Mouse (Mus musculus) frontal cortex, postnatal 14 days (tissue): ENCODE measurements around the gene Znhit3.
"Not testable (repeated sequence)": the region's sequence is repeated elsewhere in the genome, so short reads cannot be mapped to it uniquely, and the experiment has no call there.

Experiments used
- DNase-seq, 2 experiments: peaks; one replicate each; pipeline ENCODE4 v3.0.0; 2022; ENCODE audit warnings: low spot score in 2 of 2

The Znhit3 gene

DNA sequence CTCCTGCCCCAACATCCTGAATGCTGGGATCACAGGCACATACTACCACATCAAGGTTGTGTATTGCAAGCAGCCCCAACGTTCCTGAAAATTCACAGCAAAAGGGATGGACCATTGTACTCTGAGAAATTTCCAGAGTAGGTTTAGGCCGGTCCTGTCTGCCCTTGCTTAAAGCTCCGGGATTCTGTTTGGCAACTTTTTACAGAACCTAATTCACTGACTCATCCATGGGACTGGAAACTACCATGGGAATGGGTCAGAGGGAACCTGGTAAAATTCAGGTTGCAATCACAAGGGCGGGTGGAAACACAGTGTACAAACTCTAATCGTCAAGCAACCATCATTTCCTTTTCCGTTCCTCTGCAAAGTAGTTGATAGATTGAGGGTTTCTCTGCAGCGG, 3.8 kb upstream of the Znhit3 start:
- no peak for DNase-seq

DNA sequence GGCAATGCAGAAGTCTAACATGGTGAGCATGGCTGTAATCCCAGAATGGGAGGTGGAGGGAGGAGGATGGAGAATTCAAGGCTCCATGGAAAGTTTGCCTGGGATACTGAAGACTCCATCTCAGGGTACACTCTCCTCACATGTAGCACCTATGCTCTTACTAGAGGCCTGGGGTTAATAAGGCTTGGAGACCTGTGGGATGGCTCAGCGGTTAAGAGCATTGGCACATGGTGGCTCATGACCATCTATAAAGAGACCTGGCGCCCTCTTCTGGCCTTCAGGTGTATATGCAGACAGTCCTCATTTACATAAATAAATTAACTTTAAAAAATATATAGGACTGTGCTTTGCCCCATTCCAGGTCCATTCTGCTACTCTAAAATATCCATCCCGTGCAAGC, 3.1 kb upstream of the Znhit3 start:
- DNase-seq, result no peak

DNA sequence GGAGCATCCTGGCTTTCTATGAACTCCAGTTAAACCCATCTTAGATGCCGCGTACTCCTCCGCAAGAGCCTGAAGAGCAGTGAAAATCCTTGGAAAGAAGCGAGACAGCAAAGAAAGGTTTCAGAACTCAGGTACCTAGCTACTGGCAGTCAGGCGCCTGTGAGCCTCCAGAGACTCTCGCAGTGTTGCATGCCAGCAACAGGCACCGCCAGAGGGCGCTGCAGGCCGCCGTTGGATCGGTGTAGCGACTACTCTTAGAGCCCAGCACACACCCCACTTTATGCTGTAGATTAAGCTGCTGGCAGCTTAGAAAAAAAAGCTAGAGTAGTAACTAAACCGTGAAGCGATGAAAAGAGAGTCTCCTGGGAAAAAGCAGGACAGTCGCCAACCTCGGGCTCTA, 2.3 kb upstream of the Znhit3 start:
- peak; percentile 71 to 87 for DNase-seq

DNA sequence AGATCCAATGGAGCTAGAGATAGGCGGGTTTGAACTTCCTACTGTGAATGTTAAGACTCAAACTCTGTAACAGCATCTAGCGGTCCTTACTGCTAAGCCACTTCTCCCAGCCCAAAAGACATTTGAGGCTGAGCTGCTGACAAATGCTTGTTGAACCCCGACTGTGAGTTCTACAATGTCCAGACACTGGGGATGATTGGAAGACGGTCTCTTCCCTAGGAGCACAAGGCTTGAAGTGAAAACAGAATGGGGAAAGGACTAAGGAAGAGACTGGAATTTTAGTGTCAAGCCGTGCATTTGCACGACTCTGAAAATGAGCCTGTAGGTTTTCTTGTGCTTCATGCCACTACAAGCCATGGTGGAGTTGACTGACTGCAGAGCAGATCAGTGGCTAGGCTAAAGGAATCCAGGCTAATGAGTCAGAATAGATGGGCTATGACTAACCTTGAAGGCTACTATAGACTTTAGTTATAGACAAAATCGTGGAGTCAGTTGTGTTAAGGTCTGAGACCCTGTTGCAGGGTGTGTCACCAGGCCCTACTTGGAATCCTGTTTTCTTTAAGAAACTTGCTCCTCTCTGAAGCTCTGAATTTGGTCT, 636 bp upstream of the Znhit3 start:
- no peak for DNase-seq

DNA sequence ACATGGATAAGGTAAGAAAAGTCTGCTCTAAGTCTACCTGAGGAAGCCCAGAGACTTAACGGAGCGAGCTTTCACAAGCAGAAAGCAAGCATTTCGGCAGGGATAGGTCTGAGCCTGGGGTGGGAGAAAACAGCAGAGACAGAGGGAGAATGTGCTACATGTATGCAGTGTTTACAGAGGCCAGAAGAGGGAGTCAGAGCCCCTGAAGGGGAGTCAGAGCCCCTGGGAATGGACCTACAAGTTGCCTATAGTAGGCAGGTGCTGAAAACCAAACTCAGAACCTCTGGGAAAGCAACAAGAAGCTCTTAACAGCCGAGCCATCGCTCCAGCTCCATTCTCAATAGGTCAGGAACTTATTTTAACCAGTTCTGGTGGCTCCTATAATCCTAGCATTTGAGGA, 1.5 kb downstream of the Znhit3 start:
- DNase-seq, result no peak

DNA sequence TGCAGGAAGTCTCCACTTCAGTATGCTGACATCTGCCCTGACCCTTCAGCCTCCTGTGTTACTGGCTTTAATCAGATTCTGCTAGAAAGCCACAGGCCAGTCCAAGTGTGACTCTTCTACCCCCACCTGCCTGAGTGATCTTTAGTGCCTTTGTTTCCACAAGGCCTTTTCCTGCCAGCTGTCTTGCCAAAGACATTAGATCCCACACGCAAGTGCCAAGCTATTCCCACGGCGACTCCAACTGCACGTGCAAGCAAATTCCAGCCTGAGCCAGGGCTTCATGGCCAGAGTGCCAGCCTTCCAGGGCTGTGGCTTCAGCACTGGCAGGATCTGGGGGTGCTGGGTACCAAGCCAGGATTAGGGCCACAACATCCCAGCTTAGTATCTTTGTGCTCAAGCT, 5.8 kb downstream of the Znhit3 start:
- no peak for DNase-seq

DNA sequence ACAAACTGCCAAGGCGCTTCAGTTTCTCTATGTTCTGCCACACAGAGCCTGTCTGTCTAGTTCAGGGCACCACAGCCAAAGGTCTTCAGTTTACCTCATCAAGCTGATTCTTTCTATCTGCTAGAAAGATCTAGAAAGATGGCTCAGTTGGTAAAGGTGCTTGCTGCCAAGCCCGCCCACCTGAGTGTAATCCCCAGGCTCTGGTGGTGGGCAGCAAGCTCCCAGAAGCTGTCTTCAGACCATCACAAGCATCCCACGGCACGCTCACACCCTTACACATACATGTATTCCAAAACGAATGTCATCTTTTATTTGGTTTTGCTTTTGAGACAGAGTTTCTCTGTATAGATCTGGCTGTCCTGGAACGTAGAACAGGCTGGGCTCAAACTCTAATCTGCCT, 7.7 kb downstream of the Znhit3 start:
- DNase-seq, result no peak

DNA sequence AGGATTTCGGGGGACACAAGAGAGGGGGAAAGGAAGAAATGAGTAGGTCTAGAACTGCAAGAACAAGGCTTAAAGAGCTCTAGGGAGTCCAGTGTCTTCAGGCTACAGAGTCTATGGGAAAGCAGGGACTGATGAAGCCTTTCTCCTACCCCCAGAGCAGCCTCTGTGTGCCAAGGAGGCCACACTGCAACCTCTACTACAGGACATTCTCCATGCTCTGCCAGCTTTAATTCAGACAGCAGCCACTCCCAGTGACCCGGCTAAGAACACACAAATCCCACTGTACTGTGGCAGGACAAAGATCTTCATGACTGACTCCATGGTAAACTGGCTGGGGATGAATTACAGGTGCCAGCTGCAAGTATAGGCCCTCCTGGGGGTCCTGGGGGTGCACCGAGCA, 9.1 kb downstream of the Znhit3 start:
- DNase-seq, result no peak

DNA sequence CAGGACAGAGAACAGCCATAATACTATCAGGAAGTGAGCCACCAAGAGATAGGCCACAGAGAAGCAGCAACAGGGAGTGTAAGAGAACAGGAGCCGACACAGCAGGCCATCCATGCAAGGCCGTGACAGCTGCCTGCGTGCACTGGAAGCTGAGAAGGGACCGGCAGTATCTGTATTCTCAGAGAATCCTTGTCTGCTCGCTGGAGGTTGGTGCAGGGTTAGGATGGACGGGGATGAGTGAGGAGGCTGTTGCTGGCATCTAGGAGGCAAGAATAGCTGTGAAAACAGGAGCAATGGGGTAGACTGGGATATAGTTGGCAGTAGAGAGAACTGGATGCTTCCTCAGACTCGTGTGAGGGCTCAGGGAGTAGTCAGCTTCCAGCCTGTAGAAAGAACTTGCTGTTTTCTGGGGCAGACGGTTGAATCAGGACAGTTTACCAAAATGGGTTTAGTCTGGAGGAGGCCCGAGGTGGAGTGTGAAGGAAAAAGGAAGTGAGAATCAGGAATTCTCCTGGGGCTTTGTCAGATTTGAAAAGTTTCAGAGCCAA, 11.5 kb downstream of the Znhit3 start:
- no peak for DNase-seq

DNA sequence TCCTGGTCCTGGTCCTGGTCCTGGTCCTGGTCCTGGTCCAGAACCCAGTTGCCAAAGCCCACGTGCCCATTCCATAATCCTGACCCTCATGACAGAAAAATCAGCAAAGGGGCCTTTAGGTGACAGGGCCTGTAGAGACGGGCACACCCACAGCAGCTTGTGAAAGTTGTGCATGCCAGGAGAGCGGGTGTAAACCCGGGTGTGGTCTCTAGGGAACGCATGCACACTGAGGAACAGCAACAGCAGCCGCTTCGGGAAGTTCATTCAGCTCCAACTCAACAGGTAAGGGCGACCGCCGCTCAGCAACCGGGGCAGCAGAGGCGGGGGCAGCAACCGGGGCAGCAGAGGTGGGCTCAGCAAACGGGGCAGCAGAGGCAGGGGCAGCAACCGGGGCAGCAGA, 23.1 kb downstream of the Znhit3 start:
- no peak for DNase-seq

DNA sequence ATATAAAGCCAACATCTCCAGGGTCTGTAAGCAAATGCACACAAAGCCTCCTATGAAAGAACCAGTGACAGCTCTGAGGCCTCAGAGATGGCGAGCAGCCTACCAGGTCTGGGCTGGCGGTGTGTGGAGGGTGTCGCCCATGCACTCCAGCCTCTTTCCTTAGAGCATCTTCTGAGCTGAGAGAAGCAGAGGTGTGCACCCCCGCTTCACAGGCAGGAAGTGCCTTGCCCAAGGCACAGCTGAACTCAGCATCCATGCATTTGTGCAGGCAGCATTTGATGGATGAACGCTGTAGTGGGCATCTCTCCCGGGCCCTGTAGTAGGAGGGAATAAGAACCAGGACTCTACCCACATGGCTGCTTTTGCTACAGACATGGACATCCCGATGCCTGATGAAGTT, 24.5 kb downstream of the Znhit3 start:
- no peak for DNase-seq

DNA sequence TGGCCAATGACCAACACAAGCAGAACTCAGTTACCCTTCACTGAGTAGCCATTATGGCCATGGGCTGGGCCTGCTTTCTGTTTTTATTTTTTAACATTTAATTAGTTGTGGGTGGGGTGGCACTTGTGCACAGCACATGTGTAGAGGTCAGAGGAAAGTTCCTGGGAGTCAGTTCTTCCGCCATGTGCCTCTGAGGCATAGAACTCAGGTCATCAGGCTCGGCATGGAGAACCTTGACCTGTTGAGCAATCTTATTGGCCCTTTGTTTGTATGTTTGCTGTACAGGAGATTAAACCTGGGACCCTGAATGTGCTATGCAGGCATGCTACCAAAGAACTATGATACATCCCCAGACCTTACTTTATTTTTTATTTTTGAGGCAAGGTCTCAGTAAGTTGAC, 26.7 kb downstream of the Znhit3 start:
- DNase-seq, result no peak

DNA sequence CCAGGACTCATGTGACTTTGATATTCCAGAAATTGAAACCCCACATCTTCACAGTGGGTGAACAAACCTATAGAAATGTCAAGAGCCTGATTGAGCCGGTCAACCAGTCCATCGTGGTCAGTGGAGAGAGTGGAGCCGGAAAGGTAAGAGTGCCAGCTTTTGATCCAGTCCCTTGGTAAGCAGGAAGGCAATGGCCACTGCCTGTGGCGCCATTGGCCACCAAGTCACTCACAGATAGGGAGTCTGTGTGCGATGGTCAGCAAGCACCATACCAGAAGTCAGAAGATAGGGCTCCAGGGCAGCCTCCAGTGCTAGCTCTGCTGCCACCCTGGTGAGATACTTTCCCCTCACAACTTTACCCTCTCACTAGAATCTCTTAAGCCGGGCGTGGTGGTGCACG, 28.1 kb downstream of the Znhit3 start:
- no peak for DNase-seq

DNA sequence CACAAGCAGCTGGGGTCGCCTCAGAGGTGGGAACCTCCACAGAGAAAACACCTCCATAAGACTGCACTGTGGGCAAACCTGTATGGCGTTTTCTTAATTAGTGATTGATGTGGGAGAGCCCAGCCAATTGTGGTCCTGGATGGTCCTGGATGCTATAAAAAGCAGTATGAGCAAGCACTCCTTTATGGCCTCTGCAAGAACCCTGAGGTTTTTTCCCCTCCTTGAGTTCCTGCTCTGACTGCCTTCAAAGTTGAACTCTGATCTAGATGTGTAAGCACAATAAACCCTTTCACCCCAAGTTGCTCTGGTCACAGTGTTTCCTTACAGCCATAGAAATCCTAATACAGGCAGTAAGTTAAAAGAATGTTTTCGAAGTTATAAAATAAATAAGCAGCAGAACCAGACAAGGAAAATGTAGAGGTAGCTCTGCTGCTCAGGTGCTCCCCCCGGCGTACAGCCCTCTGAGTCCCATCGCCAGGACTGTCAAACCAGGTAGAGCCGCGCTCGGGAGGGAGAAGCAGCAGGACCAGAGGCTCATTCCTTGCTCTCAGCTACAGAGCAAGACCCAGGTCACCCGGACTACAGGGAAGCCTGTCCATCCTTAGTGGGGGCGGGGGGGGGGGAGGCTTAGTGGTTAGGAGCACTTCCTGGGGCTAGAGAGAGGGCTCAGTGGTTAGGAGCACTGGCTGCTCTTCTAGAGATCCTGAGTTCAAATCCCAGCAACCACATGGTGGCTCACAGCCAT, 29.2 kb downstream of the Znhit3 start:
- no peak for DNase-seq

DNA sequence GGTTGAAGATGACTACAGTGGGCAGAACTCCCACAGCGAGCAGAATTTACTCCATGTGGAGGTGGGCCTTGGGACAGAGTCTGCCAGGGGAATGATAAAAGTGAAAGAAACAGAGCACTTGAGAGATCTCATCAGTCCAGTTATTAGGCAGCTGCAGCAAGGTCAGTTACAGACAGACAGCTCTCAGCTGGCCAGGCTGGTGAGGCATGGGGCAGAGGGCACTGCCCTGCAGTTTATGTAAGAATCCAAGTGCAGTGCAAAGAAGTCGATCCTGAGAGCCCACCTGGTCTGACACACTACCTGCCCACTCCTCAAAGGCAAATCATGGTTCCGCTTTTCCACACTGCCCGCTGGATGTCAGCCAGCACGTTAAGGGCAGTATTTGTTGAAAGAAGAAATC, 29.9 kb downstream of the Znhit3 start:
- no peak for DNase-seq

DNA sequence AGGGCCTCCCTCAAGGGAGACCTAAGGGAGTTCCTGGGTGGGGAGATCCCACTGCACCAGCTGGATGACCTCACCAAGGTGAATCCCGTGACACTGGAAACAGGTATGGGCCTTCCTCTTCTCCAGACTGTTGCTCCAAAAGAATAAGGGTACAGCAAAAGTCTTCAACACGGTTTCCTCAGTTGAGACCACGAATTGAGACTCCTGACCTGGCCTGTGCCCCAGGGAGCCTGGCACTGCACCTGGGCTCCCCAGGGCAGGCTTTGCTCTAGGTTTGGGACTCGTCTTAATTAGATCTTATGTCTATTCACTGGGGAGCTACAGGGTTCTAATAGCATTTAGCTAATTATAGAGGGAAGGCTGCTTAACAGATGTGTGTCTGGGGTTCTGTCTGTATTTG, 30.9 kb downstream of the Znhit3 start:
- no peak for DNase-seq

DNA sequence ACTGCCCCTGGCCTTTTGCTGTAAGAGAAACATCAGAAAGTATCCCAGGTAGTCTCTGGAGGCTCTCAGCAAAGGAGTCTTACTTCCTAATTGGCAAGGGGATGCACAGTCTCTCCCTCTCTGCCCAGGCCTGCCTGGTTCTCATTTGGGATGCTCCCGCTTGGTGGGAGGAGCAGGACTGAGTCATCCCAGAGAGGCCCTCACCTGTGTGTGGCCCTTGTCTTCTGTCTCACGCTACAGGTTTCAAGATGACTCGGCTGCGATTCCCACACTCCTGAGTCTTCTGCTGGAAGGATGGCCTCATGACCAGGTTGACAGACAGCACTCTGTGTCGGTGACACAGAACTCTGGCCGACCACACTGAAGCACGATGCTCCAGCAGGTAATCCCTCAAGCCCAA, 33.8 kb downstream of the Znhit3 start:
- DNase-seq, result no peak

DNA sequence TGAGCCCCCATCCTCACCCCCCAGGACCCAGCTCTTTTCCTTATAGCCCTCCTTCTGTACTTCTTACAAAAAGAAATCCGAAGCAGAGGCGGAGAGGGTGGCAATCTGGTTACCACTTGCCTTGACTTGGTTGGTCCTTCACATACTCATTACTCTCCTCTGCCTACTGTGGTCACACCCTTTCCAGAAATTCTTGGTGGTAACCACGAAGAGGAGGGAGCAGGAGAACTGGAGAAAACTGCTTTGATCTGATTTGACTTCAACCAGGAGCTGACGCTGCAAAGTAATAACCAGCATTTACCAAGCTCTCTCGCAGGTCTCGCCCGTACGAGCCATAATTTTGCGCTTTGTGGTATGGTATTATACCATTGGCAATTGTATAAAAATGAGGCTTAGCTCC, 35.2 kb downstream of the Znhit3 start:
- DNase-seq, result no peak

DNA sequence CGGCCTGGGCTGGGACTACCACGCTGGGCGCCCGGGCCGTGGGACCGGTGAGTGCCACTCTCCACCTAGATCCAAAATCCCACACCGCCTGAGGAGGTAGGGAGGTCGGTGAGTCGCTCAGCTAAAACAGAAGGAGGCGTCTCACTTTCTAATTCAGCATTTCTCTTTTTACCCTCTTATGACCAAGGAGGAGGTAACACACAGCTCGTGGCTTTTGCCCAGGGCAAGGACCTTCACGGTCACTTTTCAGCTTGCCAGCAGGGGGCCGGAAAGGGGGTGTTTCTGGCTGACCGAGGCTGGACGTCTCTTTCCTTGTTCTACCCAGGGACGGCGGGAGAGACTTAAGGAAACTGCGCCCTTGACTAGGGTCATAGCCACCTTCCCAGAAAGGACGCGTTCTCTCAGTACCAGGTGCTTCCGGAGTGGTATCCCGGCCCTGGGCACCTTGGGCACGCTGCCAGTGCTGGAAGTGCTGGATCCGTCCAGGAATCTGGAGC, 35.7 kb downstream of the Znhit3 start:
- DNase-seq, result peak; percentile 28 to 38

DNA sequence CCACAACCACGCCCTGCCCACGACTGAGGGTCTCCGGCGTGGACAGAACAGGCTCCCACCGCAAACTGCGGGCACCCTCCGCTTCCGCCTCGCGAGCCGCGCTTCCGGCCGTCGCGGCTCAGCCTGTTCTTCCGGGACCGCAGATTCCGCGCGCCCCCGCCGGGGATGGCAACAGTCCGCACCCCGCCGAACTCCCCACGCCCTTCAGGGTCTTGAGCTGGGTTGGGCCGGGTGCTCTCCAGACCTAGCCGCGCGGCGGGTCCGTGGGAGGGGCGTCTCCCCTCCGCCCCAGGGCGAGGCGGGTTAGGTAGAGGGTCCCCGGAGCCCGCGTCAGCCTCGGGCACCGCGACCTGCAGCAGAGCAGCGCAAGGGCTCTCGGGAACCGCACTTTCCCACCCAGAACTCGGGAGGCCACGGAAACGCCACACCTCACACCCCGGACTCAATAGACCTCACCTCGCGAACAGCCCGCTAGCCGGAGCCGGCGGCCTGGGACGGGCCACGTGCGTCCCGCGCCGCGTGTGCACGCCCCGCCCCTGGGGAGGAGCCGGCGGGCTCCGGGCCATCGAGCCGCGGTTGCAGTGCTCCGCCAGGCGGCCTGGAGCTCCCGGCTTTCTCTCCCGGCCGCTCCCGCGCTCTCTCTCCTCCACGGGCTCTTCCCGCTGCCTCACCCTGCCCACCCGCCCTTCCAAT, 36.2 kb downstream of the Znhit3 start, which contains the start of the genes Myo19 and Pigw:
Myo19 (plus strand) TSS at position 377 of the 693 bp plus-strand sequence.
Pigw (minus strand) TSS at position 514 of the 693 bp plus-strand sequence.
- peak; percentile 30 to 61 for DNase-seq

DNA sequence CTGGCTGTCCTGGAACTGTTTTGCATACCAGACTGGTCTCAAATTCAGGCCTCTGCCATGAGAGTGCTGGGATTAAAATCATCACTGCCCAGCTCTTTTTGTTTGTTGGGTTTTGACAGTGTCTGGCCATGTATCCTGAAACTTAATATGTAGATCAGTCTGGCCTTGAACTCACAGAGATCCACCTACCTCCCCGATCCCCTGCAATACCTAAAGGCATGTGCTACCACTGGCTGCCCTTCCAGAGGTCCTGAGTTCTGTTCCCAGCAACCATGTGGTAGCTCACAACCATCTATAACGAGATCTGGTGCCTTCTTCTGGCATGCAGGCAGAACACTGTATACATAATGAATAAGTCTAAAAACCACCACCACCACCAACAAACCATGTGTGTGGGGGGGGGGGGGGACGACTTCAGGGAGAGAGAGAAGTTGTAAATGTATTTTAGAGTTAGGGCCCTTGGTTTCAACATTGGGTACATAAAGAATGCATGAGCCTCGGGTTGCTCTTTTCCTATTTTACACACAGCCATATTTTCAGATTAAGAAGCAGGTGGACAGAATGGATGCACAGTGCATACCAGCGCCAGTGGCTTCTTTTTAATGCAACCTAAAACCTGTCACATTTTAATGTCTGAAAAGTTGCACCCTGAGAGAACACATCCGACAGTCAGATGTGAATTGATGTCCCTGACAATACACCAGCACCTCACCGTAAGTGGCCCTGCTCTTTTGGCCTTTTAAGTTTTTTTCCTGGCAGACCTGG, 37.0 kb downstream of the Znhit3 start:
- no peak for DNase-seq

DNA sequence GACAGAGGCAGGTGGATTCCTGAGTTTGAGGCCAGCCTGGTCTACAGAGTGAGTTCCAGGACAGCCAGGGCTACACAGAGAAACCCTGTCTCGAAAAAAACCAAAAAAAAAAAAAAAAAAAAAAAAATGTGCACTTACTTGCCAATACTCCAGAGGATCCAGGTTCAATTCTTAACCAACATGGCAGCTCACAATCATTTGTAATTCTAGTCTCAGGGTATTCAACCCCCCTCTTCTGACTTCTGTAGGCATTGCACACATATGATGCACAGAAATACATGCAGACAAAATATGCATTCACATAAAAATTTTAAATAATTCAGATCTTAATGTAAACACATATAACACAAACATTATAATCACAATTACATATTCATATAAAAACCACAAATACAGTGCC, 40.1 kb downstream of the Znhit3 start:
- DNase-seq, result not testable (repeated sequence)
